Mouse (Mus musculus) T-helper 1 cell (primary cell): ENCODE results near the gene Mrpl21.

Source experiments
- in situ Hi-C: fragments of 300-600 bp; cut with MboI, MseI; formaldehyde crosslinking; loops from one replicate; pipeline ENCODE4 v1.15.1; 2025; ENCODE audit warnings: high pct_unique_total_duplicates

Mrpl21 gene

GRCm38 (mm10) chr19:3295245-3295644 lies 12.5 kb downstream of the Mrpl21 start:
- in situ Hi-C loops: no loop called here

- in situ Hi-C loops: no loop called here
These were observed 14.3 kb downstream of the Mrpl21 start for GRCm38 (mm10) chr19:3297034-3297433.

- in situ Hi-C loops: no loop called here
These were observed 15.1 kb downstream of the Mrpl21 start for GRCm38 (mm10) chr19:3297775-3298174.

GRCm38 (mm10) chr19:3304017-3304416 lies 21.3 kb downstream of the Mrpl21 start:
- in situ Hi-C loops: no loop called here

- in situ Hi-C loops: no loop called here
These were observed 24.7 kb downstream of the Mrpl21 start for GRCm38 (mm10) chr19:3307175-3307949.

GRCm38 (mm10) chr19:3319341-3319740 lies 36.6 kb downstream of the Mrpl21 start:
- in situ Hi-C loops: no loop called here

- in situ Hi-C loops: loop anchor here (5.0 to 10.0 kb wide), 2 partner anchors 38 to 255 kb away; partner anchors contain the start of genes Ighmbp2, Mrpl21 and Ppp6r3
These were observed 37.4 kb downstream of the Mrpl21 start for GRCm38 (mm10) chr19:3320086-3320485.

- in situ Hi-C loops: loop anchor here (5.0 to 10.0 kb wide), 2 partner anchors 38 to 254 kb away; partner anchors contain the start of genes Ighmbp2, Mrpl21 and Ppp6r3
These were observed 38.1 kb downstream of the Mrpl21 start for GRCm38 (mm10) chr19:3320801-3321200.

GRCm38 (mm10) chr19:3321617-3322016 lies 38.9 kb downstream of the Mrpl21 start:
- in situ Hi-C loops: loop anchor here (5.0 to 10.0 kb wide), 2 partner anchors 39 to 253 kb away; partner anchors contain the start of genes Ighmbp2, Mrpl21 and Ppp6r3

- in situ Hi-C loops: loop anchor here (5.0 to 10.0 kb wide), 2 partner anchors 40 to 252 kb away; partner anchors contain the start of genes Ighmbp2, Mrpl21 and Ppp6r3
These were observed 39.7 kb downstream of the Mrpl21 start, which contains the start of gene Cpt1a for GRCm38 (mm10) chr19:3322261-3322969. Cpt1a (plus strand) TSS chr19:3322334.

GRCm38 (mm10) chr19:3323201-3323621 lies 40.5 kb downstream of the Mrpl21 start:
- in situ Hi-C loops: loop anchor here (5.0 to 10.0 kb wide), 2 partner anchors 41 to 252 kb away; partner anchors contain the start of genes Ighmbp2, Mrpl21 and Ppp6r3

GRCm38 (mm10) chr19:3323753-3324270 lies 41.1 kb downstream of the Mrpl21 start:
- in situ Hi-C loops: loop anchor here (5.0 to 10.0 kb wide), 2 partner anchors 42 to 251 kb away; partner anchors contain the start of genes Ighmbp2, Mrpl21 and Ppp6r3

GRCm38 (mm10) chr19:3324271-3324811 lies 41.6 kb downstream of the Mrpl21 start:
- in situ Hi-C loops: loop anchor here (5.0 to 10.0 kb wide), 2 partner anchors 42 to 250 kb away; partner anchors contain the start of genes Ighmbp2, Mrpl21 and Ppp6r3

- in situ Hi-C loops: loop anchor here (5.0 to 10.0 kb wide), 2 partner anchors 43 to 250 kb away; partner anchors contain the start of genes Ighmbp2, Mrpl21 and Ppp6r3
These were observed 42.4 kb downstream of the Mrpl21 start for GRCm38 (mm10) chr19:3324931-3325711.

- in situ Hi-C loops: loop anchor here (10.0 kb wide), 1 partner anchor 249 kb away; the partner anchor contains the start of gene Ppp6r3
These were observed 43.2 kb downstream of the Mrpl21 start for GRCm38 (mm10) chr19:3325771-3326478.

GRCm38 (mm10) chr19:3326479-3327047 lies 43.9 kb downstream of the Mrpl21 start:
- in situ Hi-C loops: loop anchor here (10.0 kb wide), 1 partner anchor 248 kb away; the partner anchor contains the start of gene Ppp6r3

- in situ Hi-C loops: no loop called here
These were observed 50.5 kb downstream of the Mrpl21 start for GRCm38 (mm10) chr19:3333247-3333646.

- in situ Hi-C loops: no loop called here
These were observed 51.2 kb downstream of the Mrpl21 start for GRCm38 (mm10) chr19:3333694-3334515.
